Mouse (Mus musculus) embryonic facial prominence, embryonic 14.5 days (tissue): ENCODE data around the gene Lmtk2. TPM values are rescaled to one million over a fixed set of nuclear protein-coding genes. Genes with fewer than 3 reads are reported as not detected.

Experiments
- ATAC-seq: fragments of 200-750 bp; cut with Nextera tagmentation; 2 replicates; pipeline ENCODE4 v1.8.0; 2017; ENCODE audit warnings: low read depth, moderate number of reproducible peaks, moderate TSS enrichment
- DNase-seq: peaks from one replicate; pipeline ENCODE4 v3.0.0-alpha.2; 2015; ENCODE audit warnings: low spot score
- H3K27ac ChIP-seq: fragments of 300-500 bp; sonication (generic); replicated peaks from 2 replicates; pipeline ENCODE4 v1.5.1; 2014; ENCODE audit warnings: low read depth, mild to moderate bottlenecking, low read length, moderate library complexity
- H3K27me3 ChIP-seq: fragments of 300-500 bp; sonication (generic); replicated peaks from 2 replicates; pipeline ENCODE4 v1.6.1; 2014; ENCODE audit warnings: low read length; ENCODE audit not compliant: control insufficient read depth, insufficient read depth
- H3K36me3 ChIP-seq: fragments of 300-500 bp; sonication (generic); 2 replicates; pipeline ENCODE4 v1.6.1; 2014; ENCODE audit warnings: low read length, mixed read lengths; ENCODE audit not compliant: control insufficient read depth, insufficient read depth
- H3K4me1 ChIP-seq: fragments of 300-500 bp; sonication (generic); 2 replicates; pipeline ENCODE4 v1.6.1; 2014; ENCODE audit warnings: antibody characterized with exemption, low read length; ENCODE audit not compliant: control insufficient read depth, insufficient read depth
- H3K4me2 ChIP-seq: fragments of 300-500 bp; sonication (generic); 2 replicates; pipeline ENCODE4 v1.6.1; 2014; ENCODE audit warnings: low read depth, mild to moderate bottlenecking, low read length, moderate library complexity, mixed read lengths
- H3K4me3 ChIP-seq: fragments of 300-500 bp; sonication (generic); 2 replicates; pipeline ENCODE4 v1.5.1; 2014; ENCODE audit warnings: low read depth, mild to moderate bottlenecking, low read length
- H3K9ac ChIP-seq: fragments of 300-500 bp; sonication (generic); 2 replicates; pipeline ENCODE4 v1.6.1; 2014; ENCODE audit warnings: low read depth, mild to moderate bottlenecking, low read length, moderate library complexity, mixed read lengths
- H3K9me3 ChIP-seq: fragments of 300-500 bp; sonication (generic); 2 replicates; pipeline ENCODE4 v1.6.1; 2016; ENCODE audit warnings: low read length; ENCODE audit not compliant: control insufficient read depth
- WGBS: fragments of 180-500 bp; shearing (Covaris S2); extraction: QIAGEN DNeasy Blood & Tissue Kit; methylation state at CpG from one replicate; pipeline ENCODE4 v1.1.7; 2014; 5-methylcytosine and 5-hydroxymethylcytosine counted together
- polyA plus RNA-seq: library from polyadenylated mRNA; unstranded; fragments of >200 nt; fragmentation: Nextera tagmentation; extraction: Ambion mirVana; gene quantifications from 2 replicates; pipeline ENCODE4 v1.2.1, GENCODE M21; 2014

Gene Lmtk2
- polyA plus RNA-seq, 1 experiment from 2014 or later, result 4.2 TPM

- Histone ChIP-seq H3K4me2 (no peak overlapping the region), H3K27me3 (no peaks in the 10 kb centered on the region), H3K9me3 (no peaks in the 10 kb centered on the region), H3K36me3 (peaks cover 85% of the 10 kb centered on the region), H3K27ac (no peak overlapping the region), H3K9ac (no peak overlapping the region), H3K4me3 (no peak overlapping the region), H3K4me1 (no peaks in the 10 kb centered on the region)
- DNase-seq (no peak), ATAC-seq (no peak)
- 95% methylated on average over 18 of the region's 18 CpGs for WGBS
Measured at GRCm38 (mm10) chr5:144173648-144174047, 73.4 kb downstream of the Lmtk2 start.

DNA sequence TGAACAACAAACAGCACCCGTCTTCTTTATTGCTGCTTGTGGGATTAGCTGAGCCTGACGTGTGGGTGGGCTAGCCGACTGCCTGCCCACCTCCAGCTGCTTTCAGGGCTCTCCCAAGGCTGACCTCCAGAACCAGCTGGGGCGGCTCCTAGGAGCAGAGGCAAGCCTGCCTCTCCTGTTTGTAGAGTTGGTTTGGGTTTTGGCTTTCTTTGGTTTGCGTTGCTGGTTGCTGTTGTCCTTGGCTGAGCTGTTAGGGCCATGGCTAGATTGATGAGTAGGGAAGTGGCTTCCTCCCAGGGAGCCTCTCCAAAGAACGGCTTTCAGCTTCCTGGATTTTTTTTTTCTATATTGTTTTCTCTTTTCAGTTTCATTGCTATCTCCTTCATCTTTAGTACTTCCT is 78.0 kb downstream of the Lmtk2 start:
- no peaks in the 10 kb centered on the region for H3K27me3 ChIP-seq
- peaks cover 48% of the 10 kb centered on the region for H3K36me3 ChIP-seq
- no peak overlapping the region for H3K4me3 ChIP-seq
- DNase-seq (no peak), ATAC-seq (no peak)
- H3K4me1 ChIP-seq, result no peaks in the 10 kb centered on the region
- WGBS, result 69% methylated on average over 6 of the region's 6 CpGs
- H3K4me2 ChIP-seq, result no peak overlapping the region
- no peak overlapping the region for H3K9ac ChIP-seq
- H3K27ac ChIP-seq, result no peak overlapping the region
- no peaks in the 10 kb centered on the region for H3K9me3 ChIP-seq

DNA sequence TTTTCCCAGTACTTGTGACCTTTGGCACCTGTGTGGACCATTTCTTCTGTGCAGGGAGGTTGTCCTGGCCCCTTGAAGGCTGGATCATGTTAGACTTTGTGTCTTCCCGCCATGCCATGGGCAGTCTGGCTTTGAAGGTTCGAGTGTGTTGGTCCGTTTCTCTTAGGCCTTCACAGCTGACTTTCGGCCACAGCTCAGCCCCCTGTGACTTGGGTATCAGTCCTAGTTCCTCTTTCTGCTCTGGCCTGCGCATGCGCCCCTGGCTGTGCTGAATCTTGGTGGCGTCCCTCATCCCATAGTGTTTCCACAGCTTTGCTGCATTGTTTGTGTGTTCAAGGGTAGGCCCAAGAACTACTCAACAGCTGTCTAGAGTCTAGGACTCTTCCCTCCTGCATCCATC is 81.0 kb downstream of the Lmtk2 start:
- Histone ChIP-seq H3K27ac (no peak overlapping the region), H3K9me3 (no peaks in the 10 kb centered on the region), H3K4me3 (no peak overlapping the region), H3K4me1 (no peaks in the 10 kb centered on the region), H3K4me2 (no peak overlapping the region), H3K9ac (no peak overlapping the region), H3K36me3 (peaks cover 32% of the 10 kb centered on the region), H3K27me3 (no peaks in the 10 kb centered on the region)
- DNase-seq (no peak), ATAC-seq (no peak)
- 96% methylated on average over 7 of the region's 7 CpGs for WGBS

- DNase-seq (no peak), ATAC-seq (no peak)
- Histone ChIP-seq H3K27me3 (no peaks in the 10 kb centered on the region), H3K9me3 (no peaks in the 10 kb centered on the region), H3K4me1 (no peaks in the 10 kb centered on the region), H3K27ac (no peak overlapping the region), H3K36me3 (peaks cover 21% of the 10 kb centered on the region), H3K9ac (no peak overlapping the region), H3K4me3 (no peak overlapping the region), H3K4me2 (no peak overlapping the region)
- WGBS, result 64% methylated on average over 20 of the region's 20 CpGs
Measured at GRCm38 (mm10) chr5:144182542-144183247, 82.5 kb downstream of the Lmtk2 start.

DNA sequence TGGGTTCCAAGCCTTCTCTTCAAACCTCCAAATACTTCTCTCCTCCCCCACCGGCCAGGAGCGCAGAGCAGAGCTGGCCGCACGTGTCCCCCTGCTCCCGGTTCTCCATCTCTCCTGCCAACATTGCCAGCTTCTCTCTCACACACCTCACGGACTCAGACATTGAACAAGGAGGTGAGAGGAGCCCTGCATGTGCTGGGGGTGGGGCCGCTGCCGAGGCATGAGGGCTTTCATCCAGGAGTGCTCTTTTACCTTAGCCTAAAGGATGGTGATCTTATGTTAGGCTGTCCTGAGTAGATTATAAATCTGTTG is 83.0 kb downstream of the Lmtk2 start:
- no peak overlapping the region for H3K4me2 ChIP-seq
- H3K36me3 ChIP-seq, result peaks cover 15% of the 10 kb centered on the region
- ATAC-seq (no peak), DNase-seq (no peak)
- 71% methylated on average over 8 of the region's 8 CpGs for WGBS
- H3K4me1 ChIP-seq, result no peaks in the 10 kb centered on the region
- H3K9ac ChIP-seq, result no peak overlapping the region
- H3K4me3 ChIP-seq, result no peak overlapping the region
- no peaks in the 10 kb centered on the region for H3K27me3 ChIP-seq
- no peak overlapping the region for H3K27ac ChIP-seq
- H3K9me3 ChIP-seq, result no peaks in the 10 kb centered on the region

DNA sequence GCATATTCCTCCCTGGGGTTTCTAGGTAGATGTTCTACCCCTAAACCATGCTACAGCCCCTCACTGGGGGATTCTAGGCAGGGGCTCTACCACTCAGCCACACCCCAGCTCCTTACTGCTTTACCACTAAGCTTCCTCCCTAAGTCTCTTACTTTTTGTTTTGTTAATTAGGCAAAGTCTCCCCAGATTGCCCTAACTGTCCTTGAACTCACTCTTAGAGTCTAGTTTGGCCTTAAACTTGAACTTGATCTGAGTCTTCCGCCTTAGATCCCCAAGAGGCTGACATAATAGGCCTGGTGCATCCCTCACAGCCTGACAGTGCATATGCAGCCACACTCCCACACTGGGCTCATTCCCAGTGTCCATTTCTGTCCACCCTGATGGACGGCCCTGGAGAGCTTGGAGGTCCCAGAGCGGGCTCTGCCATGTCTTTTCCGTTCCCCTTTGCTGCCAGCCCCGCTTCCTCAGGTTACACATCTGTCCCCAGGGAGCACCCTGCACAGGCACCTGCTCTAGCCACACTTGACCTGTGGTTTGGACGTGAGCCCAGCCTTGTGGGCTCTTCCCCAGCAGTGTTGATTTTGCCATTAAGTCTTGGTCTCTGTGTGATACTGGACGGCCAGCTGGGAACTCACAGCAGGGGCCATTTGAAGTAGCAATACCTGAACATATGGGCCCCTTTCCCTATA is 83.6 kb downstream of the Lmtk2 start:
- Histone ChIP-seq H3K27me3 (no peaks in the 10 kb centered on the region), H3K9me3 (no peaks in the 10 kb centered on the region), H3K27ac (no peak overlapping the region), H3K4me2 (no peak overlapping the region), H3K36me3 (peaks cover 14% of the 10 kb centered on the region), H3K4me3 (no peak overlapping the region), H3K4me1 (no peaks in the 10 kb centered on the region), H3K9ac (no peak overlapping the region)
- DNase-seq (peak; percentile 44), ATAC-seq (peak; percentile 27; the same call in 1 of the 2 replicates)
- 63% methylated on average over 7 of the region's 7 CpGs for WGBS

DNA sequence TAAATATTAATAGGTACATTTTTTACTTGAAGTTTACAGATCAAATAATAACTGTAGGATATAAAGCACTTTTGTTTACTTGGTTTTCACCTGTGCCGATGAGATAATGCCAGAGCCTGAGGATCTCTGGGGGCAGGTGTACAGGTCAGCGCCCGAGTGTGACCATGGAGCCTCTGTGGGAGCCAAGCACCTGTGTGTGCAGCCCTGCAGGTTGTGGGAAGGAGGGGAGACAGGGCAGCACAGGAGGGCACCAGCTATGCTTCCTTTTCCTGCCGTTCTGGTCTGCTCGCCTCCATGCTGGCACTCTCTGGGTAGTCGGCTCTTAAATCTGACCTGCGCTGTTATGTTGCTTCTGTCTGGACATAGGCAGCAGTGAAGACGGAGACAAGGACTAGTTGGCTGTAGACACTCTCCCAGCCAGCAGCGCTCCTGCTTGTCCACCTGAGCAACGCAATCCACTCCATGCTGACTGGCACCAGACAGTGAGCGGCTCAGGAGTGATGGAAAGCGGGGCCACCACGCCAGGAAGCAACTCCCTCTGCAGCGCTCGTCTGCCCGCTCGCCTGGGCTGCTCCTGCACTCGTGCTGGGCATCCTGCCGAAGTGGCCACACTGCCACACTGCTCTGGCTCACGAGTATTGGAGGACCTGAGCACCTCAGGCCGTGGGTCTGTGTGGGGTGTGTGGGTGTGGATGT is 84.3 kb downstream of the Lmtk2 start:
- Histone ChIP-seq H3K4me1 (no peaks in the 10 kb centered on the region), H3K27ac (no peak overlapping the region), H3K4me3 (no peak overlapping the region), H3K9ac (no peak overlapping the region), H3K27me3 (no peaks in the 10 kb centered on the region), H3K4me2 (no peak overlapping the region), H3K9me3 (no peaks in the 10 kb centered on the region), H3K36me3 (peaks cover 14% of the 10 kb centered on the region)
- no peak for DNase-seq
- WGBS, result 89% methylated on average over 21 of the region's 21 CpGs
- ATAC-seq, result no peak

- ATAC-seq, result no peak
- Histone ChIP-seq H3K4me3 (no peak overlapping the region), H3K27ac (no peak overlapping the region), H3K4me1 (peaks cover 10% of the 10 kb centered on the region), H3K36me3 (peaks cover 14% of the 10 kb centered on the region), H3K9ac (no peak overlapping the region), H3K4me2 (no peak overlapping the region), H3K9me3 (no peaks in the 10 kb centered on the region), H3K27me3 (no peaks in the 10 kb centered on the region)
- WGBS, result 75% methylated on average over 6 of the region's 6 CpGs
- no peak for DNase-seq
Measured at GRCm38 (mm10) chr5:144188422-144188821, 88.2 kb downstream of the Lmtk2 start.
